Mouse (Mus musculus) thymus, adult 2 months (tissue): ENCODE data around the gene Rps6kb1.
A peak's percentile ranks its signal among the peaks of the same experiment; 100 is the strongest.

Experiments
- CTCF ChIP-seq: fragments of 200-500 bp; IDR thresholded peaks from 2 replicates; pipeline ENCODE4 v1.5.1; 2012; ENCODE audit warnings: mild to moderate bottlenecking, control low read depth, low read length, moderate library complexity, borderline replicate concordance; ENCODE audit not compliant: control insufficient read depth, poor library complexity, insufficient read depth; ENCODE audit errors: extremely low read depth
- POLR2A ChIP-seq: fragments of 200-500 bp; IDR thresholded peaks from 2 replicates; pipeline ENCODE4 v1.6.1; 2012; ENCODE audit warnings: mild to moderate bottlenecking, low read length, control low read depth, moderate library complexity; ENCODE audit not compliant: control insufficient read depth, poor library complexity, insufficient read depth; ENCODE audit errors: extremely low read depth

- TF ChIP-seq CTCF (peak; percentile 55; the same call in 1 of the 2 replicates), POLR2A (peak; percentile 94)
Observed at GRCm38 (mm10) chr11:86544639-86545299, at the start of gene Rps6kb1, which contains the start of gene Tubd1.
